Mouse (Mus musculus): ENCODE measurements around the gene Kmt2e.

DNA sequence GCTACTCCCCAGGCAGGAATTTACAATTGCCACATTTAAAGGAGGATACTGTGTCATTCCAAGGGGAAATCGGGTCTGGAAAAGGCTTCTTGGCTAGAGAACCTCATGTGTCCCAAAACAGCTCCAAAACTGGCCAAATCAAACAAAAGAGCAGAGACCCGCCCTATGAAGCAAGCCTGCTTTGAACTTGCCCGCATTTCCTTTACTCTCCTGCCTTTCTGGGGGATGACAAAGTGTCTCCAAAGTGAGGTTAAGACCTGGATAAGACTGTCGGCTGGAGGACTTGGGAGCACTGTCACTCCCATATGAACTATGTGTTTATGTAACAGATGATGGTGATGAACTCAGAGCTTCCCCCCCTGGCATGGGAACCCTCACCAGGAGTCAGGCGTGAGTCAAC is 26.1 kb upstream of the Kmt2e start:
- TF ChIP-seq CTCF (IDR thresholded peaks at IDR 0.05; ENCODE audit: control insufficient read depth, insufficient read depth, insufficient replicate concordance, low read depth, low read length) (no peak), POLR2A (IDR thresholded peaks at IDR 0.05; ENCODE audit: control insufficient read depth, low read depth, low read length) (no peak)
